Mouse (Mus musculus) myocyte (in vitro differentiated cells): ENCODE measurements around the gene Acot5. TPM values are rescaled to one million over a fixed set of nuclear protein-coding genes. Genes with fewer than 3 reads are reported as not detected.

ENCODE experiments used
- H3K27me3 ChIP-seq: one replicate; pipeline ENCODE4 v1.6.1; 2011; ENCODE audit not compliant: control insufficient read depth, insufficient read depth, insufficient read length
- H3K36me3 ChIP-seq: one replicate; pipeline ENCODE4 v1.6.1; 2011; ENCODE audit not compliant: control insufficient read depth, insufficient read depth
- H3K4me2 ChIP-seq: one replicate; pipeline ENCODE4 v1.6.1; 2011; ENCODE audit warnings: low read depth, control low read depth
- H3K4me3 ChIP-seq: one replicate; pipeline ENCODE4 v1.5.1; 2011; ENCODE audit warnings: mild to moderate bottlenecking, control low read depth, moderate library complexity
- H3K79me2 ChIP-seq: one replicate; pipeline ENCODE4 v1.6.1; 2011; ENCODE audit not compliant: control insufficient read depth, insufficient read depth
- H3ac ChIP-seq: one replicate; pipeline ENCODE4 v1.6.1; 2011; ENCODE audit not compliant: control insufficient read depth, insufficient read length
- CEBPB ChIP-seq: IDR thresholded peaks from 2 replicates; pipeline ENCODE4 v1.6.1; 2011; ENCODE audit warnings: mild to moderate bottlenecking, moderate library complexity; ENCODE audit not compliant: poor library complexity, insufficient read depth, severe bottlenecking
- E2F4 ChIP-seq: IDR thresholded peaks from one replicate; pipeline ENCODE4 v1.6.1; 2011; ENCODE audit warnings: mild to moderate bottlenecking, control low read depth, moderate library complexity; ENCODE audit not compliant: insufficient read depth
- MAX ChIP-seq: IDR thresholded peaks from one replicate; pipeline ENCODE4 v1.6.1; 2011; ENCODE audit warnings: low read depth, mild to moderate bottlenecking, control low read depth
- MYOD1 ChIP-seq, 3 experiments: IDR thresholded peaks; one replicate each; pipeline ENCODE4 v1.6.1; 2011; ENCODE audit warnings: control low read depth in 2 of 3, low read depth in 2 of 3, mild to moderate bottlenecking in 2 of 3, moderate library complexity in 1 of 3; ENCODE audit not compliant: insufficient read length in 2 of 3, control insufficient read depth in 1 of 3
- MYOG ChIP-seq, 3 experiments: IDR thresholded peaks; one replicate each; pipeline ENCODE4 v1.6.1; 2011; ENCODE audit warnings: control low read depth in 2 of 3, low read depth in 2 of 3, mild to moderate bottlenecking in 2 of 3; ENCODE audit not compliant: insufficient read length in 2 of 3, control insufficient read depth in 1 of 3, insufficient read depth in 1 of 3
- POLR2A ChIP-seq: IDR thresholded peaks from one replicate; pipeline ENCODE4 v1.6.1; 2011; ENCODE audit warnings: low read depth, mild to moderate bottlenecking, control low read depth, moderate library complexity; ENCODE audit not compliant: insufficient read length
- POLR2AphosphoS2 ChIP-seq: IDR thresholded peaks from one replicate; pipeline ENCODE4 v1.6.1; 2011; ENCODE audit warnings: low read depth, control low read depth; ENCODE audit not compliant: insufficient read length
- REST ChIP-seq: IDR thresholded peaks from one replicate; pipeline ENCODE4 v1.6.1; 2011; ENCODE audit warnings: mild to moderate bottlenecking, control low read depth, moderate library complexity; ENCODE audit not compliant: insufficient read depth, insufficient read length
- SRF ChIP-seq: IDR thresholded peaks from one replicate; pipeline ENCODE4 v1.6.1; 2011; ENCODE audit warnings: low read depth; ENCODE audit not compliant: control insufficient read depth, insufficient read length
- TCF12 ChIP-seq: IDR thresholded peaks from one replicate; pipeline ENCODE4 v1.6.1; 2011; ENCODE audit warnings: mild to moderate bottlenecking, control low read depth; ENCODE audit not compliant: poor library complexity, insufficient read depth, severe bottlenecking
- TCF3 ChIP-seq: IDR thresholded peaks from one replicate; pipeline ENCODE4 v1.6.1; 2011; ENCODE audit warnings: low read depth, control low read depth; ENCODE audit not compliant: insufficient read length
- USF1 ChIP-seq: IDR thresholded peaks from one replicate; pipeline ENCODE4 v1.6.1; 2011; ENCODE audit warnings: low read depth, mild to moderate bottlenecking, control low read depth, moderate library complexity
- polyA plus RNA-seq: library from polyadenylated mRNA; unstranded; fragments of >200 nt; fragmentation: generic; extraction: Trizol; gene quantifications from one replicate; pipeline ENCODE4 v1.2.1, GENCODE M21; 2012; ENCODE audit warnings: missing spikeins

Gene Acot5
- polyA plus RNA-seq, 1 experiment, result not detected

DNA sequence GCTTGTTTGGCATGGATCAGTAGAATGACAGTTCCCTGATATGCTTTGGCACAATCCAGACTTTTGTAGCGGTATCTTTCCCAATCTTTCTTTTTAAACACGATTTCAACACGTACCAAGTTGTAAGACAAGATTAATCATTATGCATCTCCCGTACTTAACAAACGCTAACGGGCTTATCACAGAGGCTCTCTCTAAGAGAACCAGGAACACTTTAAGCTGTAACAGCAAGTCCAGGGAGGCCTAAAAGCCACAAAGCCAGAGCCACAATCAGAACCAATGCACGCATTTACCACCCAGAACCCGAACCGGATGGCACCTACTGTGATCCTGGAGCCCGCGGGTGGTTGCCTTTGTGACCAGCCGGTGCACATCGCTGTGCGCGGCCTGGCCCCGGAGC, 16.0 kb upstream of the Acot5 start:
- Histone ChIP-seq H3ac (no peak overlapping the region), H3K4me2 (no peak overlapping the region), H3K79me2 (no peaks in the 10 kb centered on the region), H3K36me3 (no peaks in the 10 kb centered on the region), H3K27me3 (no peaks in the 10 kb centered on the region), H3K4me3 (no peak overlapping the region)
- TF ChIP-seq MAX, result no peak
- TF ChIP-seq POLR2AphosphoS2, result no peak
- no peak for TF ChIP-seq POLR2A
- TF ChIP-seq SRF, result no peak

DNA sequence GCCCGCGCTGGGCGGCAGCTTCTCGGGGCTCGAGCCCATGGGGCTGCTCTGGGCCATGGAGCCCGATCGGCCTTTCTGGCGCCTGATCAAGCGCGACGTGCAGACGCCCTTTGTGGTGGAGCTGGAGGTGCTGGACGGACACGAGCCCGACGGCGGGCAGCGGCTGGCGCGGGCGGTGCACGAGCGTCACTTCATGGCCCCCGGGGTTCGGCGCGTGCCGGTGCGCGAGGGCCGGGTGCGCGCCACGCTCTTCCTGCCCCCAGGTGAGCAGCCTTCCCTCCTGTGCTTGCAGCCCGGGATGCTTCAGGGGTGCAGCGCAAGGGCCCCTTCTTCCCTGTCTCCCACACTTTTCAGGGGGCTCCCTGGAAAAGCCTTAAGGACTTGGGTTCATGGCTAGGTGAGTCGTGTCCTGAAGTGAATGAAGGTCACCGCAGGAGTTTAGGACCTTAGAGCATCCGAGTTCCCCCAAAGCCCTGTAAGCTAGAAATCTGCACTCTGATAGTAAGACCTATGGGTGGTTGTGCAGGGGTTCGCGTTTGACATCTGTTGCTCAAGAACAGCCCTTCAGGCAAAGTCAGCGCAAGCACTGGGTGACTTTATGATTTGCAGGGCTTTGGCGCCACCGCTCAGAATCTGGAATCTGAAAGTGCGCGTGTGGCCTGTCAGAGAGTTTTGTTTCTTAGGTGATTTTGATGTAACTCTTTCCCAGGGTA, 15.3 kb upstream of the Acot5 start:
- no peak for TF ChIP-seq USF1
- TF ChIP-seq REST, result no peak
- TF ChIP-seq SRF, result no peak
- TF ChIP-seq POLR2A, result no peak
- TF ChIP-seq CEBPB, result no peak
- TF ChIP-seq E2F4, result no peak
- no peak for TF ChIP-seq MYOD1 (IDR thresholded peaks at IDR 0.05; ENCODE audit: control insufficient read depth in 1 of 3, insufficient read length in 2 of 3, low read depth in 2 of 3)
- no peak for TF ChIP-seq TCF12
- TF ChIP-seq POLR2AphosphoS2, result no peak
- TF ChIP-seq MYOG (IDR thresholded peaks at IDR 0.05; ENCODE audit: control insufficient read depth in 1 of 3, insufficient read depth in 1 of 3, insufficient read length in 2 of 3, low read depth in 2 of 3), result no peak
- TF ChIP-seq TCF3, result no peak
- no peak for TF ChIP-seq MAX
- Histone ChIP-seq H3ac (no peak overlapping the region), H3K27me3 (no peaks in the 10 kb centered on the region), H3K4me2 (no peak overlapping the region), H3K36me3 (no peaks in the 10 kb centered on the region), H3K4me3 (no peak overlapping the region), H3K79me2 (no peaks in the 10 kb centered on the region)

DNA sequence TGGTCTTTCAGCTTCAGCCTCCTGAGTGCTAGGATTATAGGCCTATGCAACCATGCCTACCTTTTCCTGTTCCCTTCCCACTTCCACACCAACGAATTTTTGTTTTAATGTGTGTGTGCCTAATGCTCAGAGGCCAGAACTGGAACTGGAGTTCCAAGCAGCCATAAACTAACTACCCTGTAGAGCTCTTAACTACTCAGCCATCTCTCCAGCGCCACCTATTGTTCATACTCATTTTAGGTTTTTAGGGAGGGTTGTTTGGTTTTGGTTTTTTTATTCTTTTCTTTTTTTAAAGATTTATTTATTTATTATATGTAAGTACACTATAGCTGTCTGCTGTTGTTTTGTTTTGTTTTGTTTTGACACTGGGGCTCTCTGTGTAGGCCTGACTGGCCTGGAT, 8.2 kb upstream of the Acot5 start:
- TF ChIP-seq SRF (no peak), TCF3 (no peak), CEBPB (no peak), POLR2AphosphoS2 (no peak), REST (no peak), USF1 (no peak), E2F4 (no peak)
- Histone ChIP-seq H3K4me2 (no peak overlapping the region), H3K36me3 (no peaks in the 10 kb centered on the region)

DNA sequence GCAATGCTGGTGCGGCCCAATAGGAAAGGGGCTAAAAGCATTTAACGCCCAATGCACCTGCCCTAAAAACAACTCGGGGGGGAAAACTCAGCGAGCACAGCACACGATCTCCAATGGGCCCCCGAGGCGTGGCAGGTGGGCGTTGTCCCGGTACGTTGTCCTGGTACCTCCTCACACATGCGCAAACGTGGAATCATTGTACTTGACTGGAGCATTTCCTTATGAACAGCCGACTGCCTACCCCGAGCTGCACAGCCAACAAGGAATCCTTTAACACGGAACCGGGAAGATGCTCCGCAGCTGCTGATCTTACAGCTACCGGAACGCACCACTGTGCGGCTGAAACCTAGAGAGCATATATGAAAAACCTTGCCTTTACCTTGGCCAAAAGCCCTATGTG, 6.8 kb upstream of the Acot5 start:
- Histone ChIP-seq H3K36me3 (no peaks in the 10 kb centered on the region), H3ac (no peak overlapping the region), H3K4me2 (no peak overlapping the region), H3K4me3 (no peak overlapping the region), H3K27me3 (peaks cover 11% of the 10 kb centered on the region), H3K79me2 (no peaks in the 10 kb centered on the region)
- no peak for TF ChIP-seq TCF12
- TF ChIP-seq MYOD1 (IDR thresholded peaks at IDR 0.05; ENCODE audit: control insufficient read depth in 1 of 3, insufficient read length in 2 of 3, low read depth in 2 of 3), result no peak
- TF ChIP-seq CEBPB, result no peak
- no peak for TF ChIP-seq POLR2AphosphoS2
- no peak for TF ChIP-seq POLR2A

More for the DNA sequence above, 8.2 kb upstream of the Acot5 start:
- H3K27me3 ChIP-seq, result peaks cover 6% of the 10 kb centered on the region
- no peak overlapping the region for H3ac ChIP-seq
- no peak overlapping the region for H3K4me3 ChIP-seq
- no peaks in the 10 kb centered on the region for H3K79me2 ChIP-seq

DNA sequence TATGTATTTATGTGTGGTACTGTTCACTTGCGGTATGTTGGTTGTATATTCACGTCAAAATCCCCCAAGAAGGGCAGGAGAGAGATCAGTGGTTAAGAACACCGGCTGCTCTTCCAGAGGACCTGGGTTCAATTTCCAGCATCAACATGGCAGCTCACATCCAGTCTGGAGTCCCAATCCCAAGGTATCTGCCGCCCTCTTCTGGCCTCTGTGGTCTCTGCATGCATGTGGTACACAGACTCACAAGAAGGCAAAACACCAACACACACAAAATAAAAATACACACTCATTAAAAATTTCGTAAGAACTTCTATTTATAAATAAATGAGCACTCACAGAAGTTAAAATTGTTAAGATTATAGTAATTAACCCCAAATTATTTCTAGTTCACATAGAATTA, 5.9 kb upstream of the Acot5 start:
- TF ChIP-seq TCF12 (no peak), REST (no peak), MAX (no peak), POLR2A (no peak), TCF3 (no peak), E2F4 (no peak), USF1 (no peak), CEBPB (no peak), SRF (no peak), POLR2AphosphoS2 (no peak), MYOG (IDR thresholded peaks at IDR 0.05; ENCODE audit: control insufficient read depth in 1 of 3, insufficient read depth in 1 of 3, insufficient read length in 2 of 3, low read depth in 2 of 3) (no peak), MYOD1 (IDR thresholded peaks at IDR 0.05; ENCODE audit: control insufficient read depth in 1 of 3, insufficient read length in 2 of 3, low read depth in 2 of 3) (no peak)
- no peaks in the 10 kb centered on the region for H3K36me3 ChIP-seq
- no peak overlapping the region for H3ac ChIP-seq
- H3K27me3 ChIP-seq, result peaks cover 16% of the 10 kb centered on the region
- H3K4me2 ChIP-seq, result no peak overlapping the region
- H3K4me3 ChIP-seq, result no peak overlapping the region
- H3K79me2 ChIP-seq, result no peaks in the 10 kb centered on the region
